Mouse (Mus musculus): ENCODE measurements at regions not wholly inside any gene's neighbourhood (a gene's known extent, or its start where the extent isn't known, plus 50 kb on each side); places are given as distances from the start of the nearest gene placed in this dataset.

GRCm38 (mm10) chr3:146351468-146351867 is 53.0 kb upstream of the Ssx2ip start:
- no peak for TF ChIP-seq CTCF (IDR thresholded peaks at IDR 0.05; ENCODE audit: low read depth, low read length)
- TF ChIP-seq POLR2A (IDR thresholded peaks at IDR 0.05; ENCODE audit: extremely low read depth, insufficient read depth, low read length): no peak

Measured in liver, adult 2 months (tissue).